Mouse (Mus musculus) cerebellum, adult (tissue): Measurements from ENCODE around the gene 1700008O03Rik.

Experiments
- ATAC-seq: cut with Nextera tagmentation; 2 replicates; pipeline ENCODE4 v1.9.2; 2017; ENCODE audit warnings: mild to moderate bottlenecking, moderate library complexity, mixed read lengths; ENCODE audit not compliant: insufficient number of reproducible peaks, low FRiP score, low TSS enrichment

1700008O03Rik gene

GRCm38 (mm10) chr7:44382541-44382940, 3.1 kb downstream of the 1700008O03Rik start:
- no peak for ATAC-seq

DNA sequence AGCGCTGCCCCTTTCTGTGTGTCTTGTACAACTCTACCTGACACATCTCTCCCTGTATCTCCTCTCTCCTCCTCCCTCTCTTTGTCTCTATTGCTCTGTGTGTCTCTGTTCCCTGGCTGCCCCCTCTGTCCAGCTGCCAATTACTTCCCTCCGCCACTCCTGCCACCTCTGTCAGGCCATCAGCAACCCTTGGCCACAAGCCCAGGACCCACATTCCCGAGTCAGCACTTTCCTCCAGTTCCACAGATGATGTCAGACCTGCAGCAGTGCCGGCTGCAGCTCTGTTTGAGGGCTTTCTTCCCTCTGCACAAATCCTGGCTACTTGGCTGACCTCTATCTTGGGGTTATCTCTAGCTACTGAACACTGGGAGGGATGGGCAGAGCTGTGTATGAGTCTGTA, 7.3 kb downstream of the 1700008O03Rik start:
- ATAC-seq = no peak

DNA sequence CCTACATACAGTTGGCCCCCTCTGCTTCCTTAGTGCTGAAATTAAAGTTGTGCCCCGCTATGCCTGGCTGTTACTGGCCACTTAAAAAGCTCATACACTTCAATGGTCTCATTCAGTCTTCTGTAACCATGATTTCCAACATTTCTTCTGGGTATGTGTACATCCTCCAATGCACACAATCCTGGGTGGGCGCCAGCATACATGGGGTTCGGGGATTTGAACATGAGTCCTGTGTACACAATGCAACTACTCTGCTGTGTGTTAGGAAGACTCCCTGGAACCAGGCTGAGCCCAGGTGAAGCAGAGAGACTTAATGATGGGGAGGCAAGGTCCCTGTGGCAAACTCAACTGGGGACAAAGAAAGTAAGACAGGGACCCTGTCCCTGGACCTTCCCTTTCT, 9.8 kb downstream of the 1700008O03Rik start:
- no peak for ATAC-seq

DNA sequence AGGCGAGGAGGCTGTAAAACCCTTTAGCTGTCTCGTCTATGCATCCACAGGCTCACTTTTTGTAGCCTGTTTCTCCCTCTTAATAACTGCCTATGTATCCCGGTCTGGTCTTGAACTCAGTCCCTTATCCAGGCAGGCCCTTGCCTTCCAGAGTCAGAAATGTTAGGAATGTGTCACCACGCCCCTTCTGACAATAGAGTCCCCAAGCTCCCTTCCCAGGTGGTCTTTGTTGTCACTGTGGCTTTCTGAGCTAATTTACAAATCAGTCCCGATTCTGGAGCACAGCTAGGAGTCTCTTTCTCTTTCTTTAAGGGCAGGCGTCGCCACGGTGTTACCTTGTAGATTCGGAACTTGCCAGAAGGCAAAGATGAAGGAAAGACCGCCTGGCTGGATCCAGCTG, 10.4 kb downstream of the 1700008O03Rik start:
- no peak for ATAC-seq

DNA sequence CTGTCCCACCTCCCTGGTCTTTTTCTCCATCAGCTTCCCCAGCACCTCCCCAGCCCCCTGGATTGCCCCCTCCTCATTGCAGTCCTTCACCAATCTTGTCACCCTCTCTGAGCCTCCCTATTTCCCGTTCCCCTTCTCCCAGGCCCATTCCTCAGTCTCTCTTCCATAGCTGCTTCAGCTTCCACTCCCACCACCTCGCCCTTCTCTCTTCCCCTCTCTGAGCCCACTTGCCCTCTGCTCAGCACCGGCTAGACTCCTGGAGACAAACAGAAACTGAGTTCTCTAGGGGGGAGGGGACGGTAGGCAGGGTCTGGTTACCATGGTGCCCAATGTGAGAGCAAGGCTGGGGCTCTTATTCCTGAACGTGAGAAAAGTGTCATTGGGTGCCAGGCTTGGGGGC, 10.9 kb downstream of the 1700008O03Rik start:
- ATAC-seq = no peak

GRCm38 (mm10) chr7:44373889-44374652, 11.5 kb downstream of the 1700008O03Rik start:
- ATAC-seq = peak; percentile 94

DNA sequence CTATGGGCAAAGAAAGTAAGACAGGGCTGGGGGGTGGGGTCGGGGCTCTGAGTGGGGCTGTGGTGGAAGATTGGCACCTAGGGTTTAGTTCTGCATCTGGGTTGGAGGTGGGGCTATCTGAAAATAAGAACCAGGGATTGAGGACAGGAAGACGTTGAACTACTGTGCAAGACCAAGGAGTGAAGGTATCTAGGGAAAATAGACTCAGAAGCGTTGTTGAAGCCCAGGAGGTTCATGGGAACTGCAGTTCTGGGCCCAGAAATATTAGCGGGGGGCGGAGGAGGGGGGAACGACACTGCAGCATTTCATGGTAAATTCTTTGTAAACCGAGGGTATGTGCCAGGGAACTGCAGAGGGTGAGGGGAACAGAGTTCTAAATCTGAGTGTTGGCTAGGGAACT, 12.2 kb downstream of the 1700008O03Rik start:
- peak; percentile 32; the same call in 1 of the 2 replicates for ATAC-seq

DNA sequence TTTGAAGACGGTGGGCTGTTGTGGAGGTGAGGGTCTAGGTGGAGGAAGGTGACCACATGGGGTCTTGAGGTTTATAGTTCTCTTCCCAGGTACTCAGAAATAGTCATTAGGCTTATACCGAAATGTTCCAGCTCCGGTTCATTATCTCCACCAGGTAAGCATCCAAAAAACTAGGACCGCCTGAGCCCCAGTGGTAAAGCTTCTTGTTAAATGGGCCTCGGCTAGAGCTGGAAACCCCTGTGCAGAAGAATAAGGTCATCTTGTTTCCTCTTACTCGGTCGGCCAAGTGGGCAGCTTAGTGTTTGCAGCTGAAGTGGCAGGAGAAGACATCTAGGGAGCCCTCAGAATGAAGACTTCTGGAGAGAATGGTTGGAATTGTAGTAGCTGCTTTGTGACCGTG, 12.9 kb downstream of the 1700008O03Rik start:
- ATAC-seq = no peak

GRCm38 (mm10) chr7:44360792-44361301, 24.8 kb downstream of the 1700008O03Rik start:
- ATAC-seq = peak; percentile 8; the same call in 1 of the 2 replicates

GRCm38 (mm10) chr7:44359908-44360672, 25.5 kb downstream of the 1700008O03Rik start:
- ATAC-seq = peak; percentile 69

DNA sequence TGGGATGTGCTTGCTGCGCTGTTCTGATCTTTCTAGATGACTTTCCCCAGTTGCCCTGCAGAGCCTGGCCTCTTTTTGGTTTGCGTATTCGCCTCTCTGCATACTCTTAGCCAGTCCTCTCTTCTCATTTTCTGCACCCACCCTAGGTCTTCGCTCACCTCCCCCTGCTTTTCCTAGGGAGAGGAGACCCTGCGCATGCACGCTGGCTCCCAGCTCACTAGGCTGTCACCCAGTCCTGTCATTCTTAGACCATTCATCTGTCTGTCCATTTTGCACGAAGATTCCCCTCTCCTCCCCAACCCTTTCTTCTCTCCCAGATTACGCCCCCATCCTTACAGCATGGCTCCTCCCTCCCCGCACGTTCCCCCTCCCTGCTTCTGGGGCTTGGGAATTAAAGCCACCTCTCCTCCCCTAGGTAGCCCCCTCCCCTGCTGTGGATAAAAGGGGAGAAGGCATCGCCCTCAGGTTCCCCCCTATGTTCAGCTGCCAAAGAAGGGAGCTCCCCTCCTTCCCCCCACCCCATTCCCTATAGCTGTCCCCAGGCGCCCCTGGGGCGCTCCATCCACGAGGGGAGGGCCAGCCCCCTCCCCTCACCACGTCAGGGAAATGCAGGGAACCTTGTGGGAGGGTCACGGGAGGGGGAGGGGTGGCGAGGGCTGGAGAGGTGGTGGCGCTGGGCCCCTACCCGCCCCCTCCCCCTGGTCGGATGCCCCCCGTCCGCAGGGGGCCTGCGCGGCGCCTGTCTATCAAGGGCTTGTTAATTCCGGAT, 26.6 kb downstream of the 1700008O03Rik start:
- no peak for ATAC-seq

- no peak for ATAC-seq
Measured at GRCm38 (mm10) chr7:44358012-44358411, 27.6 kb downstream of the 1700008O03Rik start.

GRCm38 (mm10) chr7:44357531-44357930, 28.1 kb downstream of the 1700008O03Rik start:
- ATAC-seq = no peak

DNA sequence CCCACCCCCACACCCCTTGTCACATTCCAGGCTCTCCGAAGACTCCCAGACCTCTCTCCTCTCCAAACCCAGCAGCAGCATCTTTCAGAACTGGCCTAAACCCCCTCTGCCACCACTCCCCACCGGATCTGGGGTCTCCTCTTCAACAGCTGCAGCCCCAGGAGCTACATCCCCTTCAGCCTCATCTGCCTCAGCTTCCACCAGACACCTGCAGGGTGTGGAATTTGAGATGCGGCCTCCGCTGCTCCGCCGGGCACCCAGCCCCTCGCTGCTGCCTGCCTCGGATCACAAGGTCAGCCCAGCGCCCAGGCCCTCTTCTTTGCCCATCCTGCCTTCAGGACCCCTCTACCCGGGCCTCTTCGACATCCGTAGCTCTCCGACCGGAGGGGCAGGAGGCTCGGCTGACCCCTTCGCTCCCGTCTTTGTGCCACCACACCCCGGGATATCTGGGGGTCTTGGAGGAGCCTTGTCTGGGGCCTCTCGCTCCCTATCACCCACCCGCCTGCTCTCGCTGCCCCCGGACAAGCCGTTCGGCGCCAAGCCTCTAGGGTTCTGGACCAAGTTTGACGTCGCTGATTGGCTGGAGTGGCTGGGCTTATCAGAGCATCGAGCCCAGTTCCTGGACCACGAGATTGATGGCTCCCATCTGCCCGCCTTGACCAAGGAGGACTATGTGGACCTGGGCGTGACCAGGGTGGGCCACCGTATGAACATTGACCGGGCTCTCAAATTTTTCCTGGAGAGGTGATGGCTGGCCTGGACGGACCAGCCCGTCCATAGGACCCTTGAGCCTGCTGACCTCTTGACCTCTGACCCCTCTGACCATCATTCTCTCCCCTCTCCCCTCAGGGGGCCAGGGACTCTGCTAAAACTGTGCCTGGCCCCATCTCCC, 28.8 kb downstream of the 1700008O03Rik start:
- ATAC-seq = no peak

DNA sequence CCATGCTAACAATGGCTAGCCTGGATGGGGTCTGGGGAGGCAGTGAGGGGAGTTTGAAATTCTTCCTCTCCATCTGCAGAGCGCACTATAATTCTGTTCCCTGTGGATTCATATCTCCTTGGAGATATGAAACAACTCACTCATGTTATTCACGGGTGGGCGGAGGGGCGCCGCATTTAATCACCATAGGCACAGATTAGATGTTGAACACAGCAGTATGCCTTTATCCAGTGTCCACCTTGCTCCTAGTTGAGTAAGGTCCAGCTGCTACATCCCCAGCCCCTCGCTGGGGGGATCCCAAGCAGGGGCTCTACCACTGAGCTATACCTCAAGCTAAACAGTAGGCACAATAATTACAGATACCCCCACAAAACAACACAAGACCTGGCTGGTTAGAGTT, 30.2 kb downstream of the 1700008O03Rik start:
- no peak for ATAC-seq

DNA sequence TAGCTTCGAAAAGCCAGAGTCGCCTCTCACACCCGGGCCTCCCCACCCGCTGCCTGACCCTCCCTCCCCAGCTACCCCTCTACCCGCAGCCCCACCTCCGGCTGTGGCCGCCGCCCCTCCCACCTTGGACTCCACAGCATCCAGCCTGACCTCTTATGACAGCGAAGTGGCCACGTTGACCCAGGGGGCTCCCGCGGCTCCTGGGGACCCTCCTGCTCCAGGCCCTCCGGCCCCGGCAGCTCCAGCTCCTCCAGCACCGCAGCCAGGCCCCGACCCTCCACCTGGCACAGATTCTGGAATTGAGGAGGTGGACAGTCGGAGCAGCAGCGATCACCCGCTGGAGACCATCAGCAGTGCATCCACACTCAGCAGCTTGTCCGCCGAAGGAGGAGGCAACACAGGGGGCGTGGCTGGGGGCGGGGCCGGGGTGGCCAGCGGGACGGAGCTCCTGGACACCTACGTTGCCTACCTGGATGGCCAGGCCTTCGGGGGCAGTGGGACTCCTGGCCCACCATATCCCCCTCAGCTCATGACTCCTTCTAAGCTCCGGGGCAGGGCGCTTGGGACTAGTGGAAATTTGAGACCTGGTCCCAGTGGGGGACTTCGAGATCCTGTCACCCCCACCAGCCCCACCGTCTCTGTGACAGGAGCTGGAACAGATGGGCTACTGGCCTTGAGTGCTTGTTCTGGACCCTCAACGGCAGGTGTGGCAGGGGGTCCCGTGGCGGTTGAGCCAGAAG, 31.8 kb downstream of the 1700008O03Rik start:
- ATAC-seq = no peak

DNA sequence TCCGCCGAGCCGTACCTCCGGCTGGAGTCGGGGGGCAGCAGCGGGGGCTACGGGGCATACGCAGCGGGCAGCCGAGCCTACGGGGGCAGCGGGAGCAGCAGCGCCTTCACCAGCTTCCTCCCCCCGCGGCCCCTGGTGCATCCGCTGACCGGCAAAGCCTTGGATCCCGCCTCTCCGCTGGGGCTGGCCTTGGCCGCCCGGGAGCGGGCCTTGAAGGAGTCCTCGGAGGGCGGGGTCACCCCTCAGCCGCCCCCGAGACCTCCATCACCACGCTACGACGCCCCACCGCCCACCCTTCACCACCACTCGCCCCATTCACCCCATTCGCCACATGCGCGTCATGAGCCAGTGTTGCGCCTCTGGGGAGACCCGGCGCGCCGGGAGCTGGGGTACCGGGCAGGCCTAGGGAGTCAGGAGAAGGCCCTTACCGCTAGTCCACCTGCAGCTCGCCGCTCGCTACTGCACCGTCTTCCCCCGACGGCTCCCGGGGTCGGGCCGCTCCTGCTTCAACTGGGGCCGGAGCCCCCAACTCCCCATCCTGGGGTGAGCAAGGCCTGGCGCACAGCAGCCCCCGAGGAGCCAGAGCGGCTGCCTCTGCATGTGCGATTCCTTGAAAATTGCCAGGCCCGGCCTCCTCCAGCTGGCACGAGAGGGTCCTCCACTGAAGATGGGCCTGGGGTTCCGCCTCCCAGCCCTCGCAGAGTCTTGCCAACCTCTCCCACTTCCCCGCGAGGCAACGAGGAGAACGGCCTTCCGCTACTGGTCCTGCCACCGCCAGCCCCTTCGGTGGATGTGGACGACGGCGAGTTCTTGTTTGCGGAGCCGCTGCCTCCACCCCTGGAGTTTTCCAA, 32.6 kb downstream of the 1700008O03Rik start:
- ATAC-seq = no peak
